Mouse (Mus musculus): Measurements from ENCODE around the gene Kidins220.

The Kidins220 gene

GRCm38 (mm10) chr12:24974446-24975114, at the start of gene Kidins220:
Gene Kidins220, plus strand, starts transcription at chr12:24974925.
- DNase-seq, result peak; percentile 97

- DNase-seq, result no peak
Observed at GRCm38 (mm10) chr12:24925276-24925675, 49.4 kb upstream of the Kidins220 start.

- no peak for DNase-seq
Observed at GRCm38 (mm10) chr12:24925684-24926083, 49.0 kb upstream of the Kidins220 start.

GRCm38 (mm10) chr12:24928051-24928748, 46.5 kb upstream of the Kidins220 start:
- no peak for DNase-seq

GRCm38 (mm10) chr12:24929043-24929442, 45.7 kb upstream of the Kidins220 start:
- no peak for DNase-seq

GRCm38 (mm10) chr12:24930760-24931159, 44.0 kb upstream of the Kidins220 start:
- DNase-seq, result no peak

GRCm38 (mm10) chr12:24932120-24932519, 42.6 kb upstream of the Kidins220 start:
- no peak for DNase-seq

GRCm38 (mm10) chr12:24933206-24933775, 41.4 kb upstream of the Kidins220 start:
- DNase-seq, result no peak

- DNase-seq, result no peak
Observed at GRCm38 (mm10) chr12:24933996-24934395, 40.7 kb upstream of the Kidins220 start.

- DNase-seq, result no peak
Observed at GRCm38 (mm10) chr12:24936281-24936680, 38.4 kb upstream of the Kidins220 start.

GRCm38 (mm10) chr12:24939372-24939771, 35.4 kb upstream of the Kidins220 start:
- no peak for DNase-seq

GRCm38 (mm10) chr12:24942619-24943287, 32.0 kb upstream of the Kidins220 start:
- DNase-seq, result no peak

- no peak for DNase-seq
Observed at GRCm38 (mm10) chr12:24943427-24943826, 31.3 kb upstream of the Kidins220 start.

- DNase-seq, result no peak
Observed at GRCm38 (mm10) chr12:24944597-24944996, 30.1 kb upstream of the Kidins220 start.

GRCm38 (mm10) chr12:24947065-24947464, 27.7 kb upstream of the Kidins220 start:
- no peak for DNase-seq

- DNase-seq, result peak; percentile 53
Observed at GRCm38 (mm10) chr12:24948344-24948743, 26.4 kb upstream of the Kidins220 start.

GRCm38 (mm10) chr12:24950376-24951046, 24.2 kb upstream of the Kidins220 start:
- DNase-seq, result no peak

- peak; percentile 72 for DNase-seq
Observed at GRCm38 (mm10) chr12:24952147-24952546, 22.6 kb upstream of the Kidins220 start.

- no peak for DNase-seq
Observed at GRCm38 (mm10) chr12:24955137-24955536, 19.6 kb upstream of the Kidins220 start.

- DNase-seq, result no peak
Observed at GRCm38 (mm10) chr12:24958526-24958925, 16.2 kb upstream of the Kidins220 start.

- no peak for DNase-seq
Observed at GRCm38 (mm10) chr12:24961821-24962220, 12.9 kb upstream of the Kidins220 start.

- no peak for DNase-seq
Observed at GRCm38 (mm10) chr12:24962362-24962967, 12.3 kb upstream of the Kidins220 start.

Measured in lung, postnatal 14 days (tissue).